In the genomic region with DNA sequence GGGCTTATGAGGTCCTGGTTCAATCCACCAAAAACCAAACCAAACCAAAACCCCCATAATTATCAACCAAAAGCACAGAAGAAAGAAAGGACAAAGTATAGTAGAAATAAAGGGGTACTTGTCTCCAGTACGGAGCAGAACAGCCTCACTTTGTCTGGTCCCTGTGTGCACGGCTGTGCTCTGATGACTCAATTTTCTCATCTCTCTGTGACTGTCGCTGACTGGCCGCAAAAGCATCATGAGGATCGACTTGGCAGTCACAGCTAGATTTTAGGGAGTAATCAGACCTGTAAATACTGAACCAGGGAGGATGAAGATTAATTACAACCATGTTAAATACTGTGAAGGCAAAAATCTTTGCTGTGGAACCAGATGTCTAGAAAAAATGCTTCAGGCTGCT, we compare ENCODE assay signal across 30 mouse cellular contexts. TPM values are rescaled to one million over a fixed set of nuclear protein-coding genes. Genes with fewer than 3 reads are reported as not detected.
DNase-seq lines count a peak whose midpoint lies in the region; ATAC-seq lines count a peak whose summit lies in the region.
"Had no signal": no experiment of that assay in that cellular context is flagged by ENCODE, and none has a peak within 500 bp of the region (broad histone marks: within the 10 kb centered on the region; RNA-seq: fewer than 3 reads in every experiment).

No protein-coding gene starts in this region.

- DNase-seq in frontal cortex, postnatal 25 days (ENCODE audit: low spot score in 2 of 2): no peak
- DNase-seq in layer of hippocampus, adult 8-10 months (ENCODE audit: low spot score in 2 of 2): peak; percentile 28 to 30
- DNase-seq in layer of hippocampus, postnatal 25 days (ENCODE audit: extremely low spot score in 1 of 2, low spot score in 1 of 2): no peak
- peak; percentile 89 for DNase-seq in brain, adult 2 months (ENCODE audit: low read depth, low spot score)
- DNase-seq in layer of hippocampus, adult 9-11 months: peak; percentile 79
- DNase-seq in urinary bladder, postnatal 10 days (ENCODE audit: low spot score): no peak
- DNase-seq: adrenal gland, adult 8-10 months; B cell, adult 2 months; cerebellum, postnatal 25 days; embryo, embryonic 11 days; gastrocnemius, postnatal 14 days; heart, postnatal 36 days; kidney, adult 8-10 months; kidney, postnatal 4 days; liver; lung, embryonic 14.5 days; lung, postnatal 14 days; retina, postnatal 1 day; spleen, adult 18-20 months; thymus, adult 18-20 months; thymus, postnatal 25 days had no signal

- ATAC-seq in frontal cortex, adult (ENCODE audit: low TSS enrichment): peak; percentile 64
- ATAC-seq: activated CD4-positive, CD25-positive, alpha-beta regulatory T cell, adult 4 months; forebrain, embryonic 15.5 days; hindbrain, postnatal 0 days; intestine, embryonic 15.5 days; midbrain, embryonic 15.5 days had no signal

RNA-seq across cellular contexts. Expression of a gene that starts 24.5 kb away (rescaled TPM):
- 100 to 1,000 TPM; 212 to 252 (median 217) TPM for total RNA-seq in layer of hippocampus, adult 8-10 months (2022)
- 100 to 1,000 TPM; 158 to 195 TPM for total RNA-seq in layer of hippocampus, postnatal 25 days (2021)

RNA-seq across cellular contexts. Expression of a gene that starts 30.2 kb away (rescaled TPM):
- total RNA-seq in layer of hippocampus, adult 8-10 months (2022): 1 to 10 TPM; 1.4 to 3.1 (median 2.3) TPM
- total RNA-seq in layer of hippocampus, postnatal 25 days (2021): 1 to 10 TPM; 2.3 to 2.9 TPM
- total RNA-seq: adrenal gland, adult 8-10 months; adrenal gland, postnatal 4 days; gastrocnemius, postnatal 14 days; granulocyte monocyte progenitor cell, adult 5-6 weeks; heart, postnatal 36 days; hindbrain, postnatal 0 days; megakaryocyte progenitor cell, adult 5-6 weeks had no signal

Comparison
In these comparisons a context has a peak if more than half of its experiments do, and no peak if none do; other contexts are left out.
1. DNase-seq: peak in layer of hippocampus, adult 8-10 months (2 of 2), brain, adult 2 months (single experiment) and layer of hippocampus, adult 9-11 months (single experiment); none in frontal cortex, postnatal 25 days (0 of 2), layer of hippocampus, postnatal 25 days (0 of 2) and urinary bladder, postnatal 10 days (single experiment).